Mouse (Mus musculus) hindlimb bud, embryonic 11.5 days (tissue): ENCODE measurements at regions not wholly inside any gene's neighbourhood (a gene's known extent, or its start where the extent isn't known, plus 50 kb on each side); places are given as distances from the start of the nearest gene placed in this dataset.

Experiments used
- DNase-seq: peaks from one replicate; pipeline ENCODE4 v3.0.0-alpha.2; 2012; ENCODE audit warnings: low read depth, low spot score; ENCODE audit errors: extremely low spot score

DNA sequence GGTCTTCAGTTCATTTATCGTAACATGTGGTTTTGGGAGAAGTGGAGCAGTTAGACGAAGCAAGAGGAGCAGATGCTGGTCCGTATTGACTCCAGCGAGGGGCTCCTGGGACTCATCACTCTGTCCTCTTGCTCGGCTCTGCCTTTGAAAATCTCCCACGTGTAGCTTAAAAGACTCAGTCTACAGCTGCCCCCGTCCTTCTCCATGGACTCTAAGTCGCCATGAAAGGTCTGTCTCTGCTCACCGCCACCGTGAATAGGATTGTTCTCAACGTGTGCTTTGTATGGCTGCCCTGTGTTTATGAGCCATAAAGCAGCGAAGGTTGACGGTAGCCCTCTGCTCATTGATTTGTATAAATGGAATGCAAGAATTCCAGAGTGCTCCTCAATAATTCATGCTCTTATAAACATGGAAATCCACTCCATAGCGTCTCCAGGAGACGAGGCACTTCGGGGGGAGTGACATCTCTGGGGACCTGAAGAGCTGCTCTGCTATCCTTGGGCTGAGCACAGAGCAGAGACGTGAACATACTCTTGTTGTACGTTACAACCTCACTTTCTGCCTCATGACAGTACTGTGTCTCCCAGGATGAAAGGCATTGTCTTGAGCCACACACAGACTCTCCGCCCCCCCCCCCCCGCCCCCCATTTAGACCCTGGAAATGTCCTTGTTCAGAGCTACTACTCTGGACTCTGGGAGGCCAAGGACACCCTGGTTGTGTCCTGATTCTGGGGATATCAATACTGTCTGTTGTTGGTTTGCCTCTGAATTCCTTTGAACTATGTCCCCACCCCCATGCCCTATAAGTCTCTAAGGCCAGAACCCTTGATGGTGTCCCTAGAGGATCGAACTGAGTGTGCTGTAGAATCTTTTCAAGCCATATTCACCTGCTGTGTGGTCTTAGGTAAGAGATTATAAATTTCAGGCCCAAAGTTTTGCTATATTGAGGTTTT, 90.8 kb upstream of the Hdac4 start:
- no peak for DNase-seq

DNA sequence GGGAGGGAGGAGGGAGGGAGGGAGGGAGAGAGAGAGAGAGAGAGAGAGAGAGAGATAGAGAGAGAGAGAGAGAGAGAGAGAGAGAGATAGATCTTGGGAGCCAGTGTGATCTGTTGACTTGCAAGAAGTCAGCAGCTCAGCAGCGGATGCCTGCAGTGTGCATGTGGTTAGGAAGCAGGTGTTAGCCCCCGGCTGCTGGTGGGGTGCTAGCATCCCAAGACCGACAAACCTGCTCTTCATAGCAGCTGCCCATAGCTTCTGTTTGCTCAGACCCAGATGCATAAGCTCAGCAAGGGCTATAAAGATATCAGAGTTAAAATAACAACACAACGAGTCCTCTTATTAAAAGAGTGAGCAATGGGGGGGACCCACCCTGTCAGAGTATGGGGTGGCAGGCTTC, 88.7 kb upstream of the Hdac4 start:
- DNase-seq: no peak

DNA sequence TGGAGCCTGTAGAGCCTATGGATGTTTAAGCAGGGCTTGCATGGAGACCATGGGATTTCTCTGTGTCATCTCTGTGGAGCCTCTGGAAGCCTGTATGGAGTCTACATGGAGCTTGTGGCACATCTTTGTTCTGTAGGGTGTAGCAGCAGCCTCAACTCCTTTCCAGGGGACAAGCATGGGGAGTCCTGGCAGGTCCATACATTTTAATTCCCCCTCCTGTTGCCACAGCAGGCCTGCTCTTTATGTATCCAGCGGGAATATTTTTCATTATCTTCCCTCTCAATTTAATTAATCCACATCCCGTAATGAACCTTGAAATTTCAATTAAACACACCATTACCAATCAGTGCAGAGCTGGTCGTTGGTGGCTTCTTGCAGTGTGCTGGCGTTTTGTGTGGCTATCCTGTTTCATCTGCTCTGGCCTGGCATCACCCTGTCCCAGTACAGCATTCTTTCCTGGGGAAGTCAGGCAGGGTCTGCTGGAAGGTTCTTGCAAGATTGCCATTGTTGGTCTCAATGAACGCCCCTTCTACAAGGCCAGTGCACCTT, 81.8 kb upstream of the Hdac4 start:
- no peak for DNase-seq

DNA sequence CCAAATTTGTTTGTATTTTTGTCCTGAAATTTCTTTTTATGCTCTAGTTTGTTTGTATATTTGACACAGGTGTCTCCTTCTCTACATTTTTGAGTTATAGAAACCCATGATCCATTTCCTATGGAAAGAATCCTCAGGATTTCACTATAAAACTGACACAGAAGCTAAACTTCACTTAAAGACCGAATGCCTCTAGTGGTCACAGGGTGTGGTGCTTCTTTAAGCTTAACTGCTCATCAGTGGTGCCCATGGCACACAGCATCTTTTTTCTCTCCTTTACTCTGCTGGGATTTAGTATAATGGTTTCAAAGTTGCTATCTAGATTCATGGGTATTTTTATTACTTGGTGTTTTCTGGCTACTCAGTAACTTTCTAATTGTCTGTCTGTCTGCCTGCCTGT, 79.9 kb upstream of the Hdac4 start:
- DNase-seq: no peak

DNA sequence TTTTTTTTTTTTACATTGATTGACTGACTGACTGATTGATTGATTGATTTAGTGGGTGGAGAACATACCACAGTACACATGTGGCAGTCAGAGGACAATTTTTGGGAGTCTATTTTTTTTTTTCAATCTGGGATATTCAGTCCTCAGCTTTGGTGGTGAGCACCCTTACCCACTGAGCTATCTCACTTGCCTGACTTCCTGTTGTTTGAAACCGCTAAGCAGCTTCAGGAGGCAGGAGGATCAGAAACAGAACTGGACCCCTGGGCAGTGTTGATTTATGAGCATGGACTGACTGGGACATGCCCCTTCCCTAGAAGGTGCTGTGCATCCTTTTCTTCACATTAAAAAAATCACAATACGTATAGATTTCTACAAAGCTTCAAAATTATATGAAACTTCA, 78.3 kb upstream of the Hdac4 start:
- no peak for DNase-seq

DNA sequence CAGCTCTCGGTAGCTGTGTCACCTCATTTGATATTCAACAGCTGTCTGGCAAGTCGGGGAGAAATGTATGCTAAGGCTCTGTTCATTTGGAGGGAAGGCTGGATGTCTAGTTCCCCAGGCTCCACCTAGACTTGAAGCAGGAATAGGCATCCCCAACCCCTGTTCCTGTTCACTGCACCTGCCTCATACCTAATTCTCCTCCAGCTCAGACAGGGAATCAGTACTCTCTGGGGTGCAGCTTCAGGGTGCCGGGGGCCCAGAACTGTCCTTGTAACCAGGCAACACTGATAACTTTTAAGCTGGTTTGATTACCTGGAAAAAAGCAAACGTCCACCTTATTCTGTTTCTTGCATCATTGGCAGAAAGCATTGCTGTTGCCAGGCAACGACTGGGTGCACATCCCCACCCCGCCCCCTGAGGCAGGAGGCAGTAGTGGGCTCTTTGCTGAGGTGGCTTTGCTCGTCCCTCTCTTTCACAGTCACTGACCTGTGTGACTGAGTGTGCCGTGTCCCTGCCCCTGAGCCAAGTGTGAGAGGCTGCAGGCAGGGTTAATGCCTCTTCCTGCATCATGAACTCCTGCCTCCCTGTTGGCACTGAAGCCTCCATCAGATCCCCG, 76.3 kb upstream of the Hdac4 start:
- no peak for DNase-seq

DNA sequence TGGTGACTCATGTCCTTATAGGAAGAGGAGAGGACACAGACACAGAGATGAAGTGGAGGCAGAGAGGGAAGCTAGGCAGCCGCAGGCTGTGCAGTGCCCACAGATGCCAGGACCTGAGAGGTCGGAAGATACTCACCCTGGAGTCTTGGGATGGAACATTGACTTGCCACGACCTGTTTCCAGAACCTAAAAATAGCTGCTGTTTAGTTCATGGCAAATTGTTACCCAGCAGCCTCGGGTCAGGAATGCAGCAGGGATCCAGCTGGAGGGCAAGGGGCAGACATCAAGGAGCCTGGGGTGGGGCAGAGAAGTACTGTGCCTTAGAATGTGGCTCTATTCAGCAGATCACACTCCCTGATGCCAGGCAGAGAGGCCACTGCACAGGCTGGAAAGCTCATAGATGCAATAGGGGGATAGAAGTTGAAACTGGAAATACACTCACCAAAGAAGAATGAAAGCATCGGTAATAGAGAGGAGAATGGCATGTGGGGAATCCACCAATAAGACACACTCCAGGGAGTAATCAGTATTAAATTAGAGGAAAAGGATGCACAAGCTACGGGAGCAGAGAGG, 75.1 kb upstream of the Hdac4 start:
- no peak for DNase-seq

DNA sequence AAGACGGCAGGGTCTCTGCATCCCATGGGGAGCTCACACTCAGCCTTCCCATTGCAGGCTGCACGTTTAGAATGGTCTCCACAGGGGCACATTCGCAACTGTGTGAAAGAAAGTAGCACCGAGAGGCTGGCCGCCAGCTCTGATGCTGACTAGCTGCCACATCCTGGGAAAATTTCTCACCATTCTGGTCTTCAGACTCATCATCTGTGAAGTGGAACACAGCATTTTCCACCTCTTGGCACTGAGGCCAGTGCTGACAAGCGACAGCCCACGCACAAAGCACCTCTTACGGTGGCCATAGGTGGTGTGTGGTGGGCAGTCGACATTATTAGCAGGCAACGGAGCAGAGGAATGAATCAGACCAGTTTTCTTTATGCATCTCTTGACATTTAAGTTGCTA, 74.0 kb upstream of the Hdac4 start:
- DNase-seq: no peak

DNA sequence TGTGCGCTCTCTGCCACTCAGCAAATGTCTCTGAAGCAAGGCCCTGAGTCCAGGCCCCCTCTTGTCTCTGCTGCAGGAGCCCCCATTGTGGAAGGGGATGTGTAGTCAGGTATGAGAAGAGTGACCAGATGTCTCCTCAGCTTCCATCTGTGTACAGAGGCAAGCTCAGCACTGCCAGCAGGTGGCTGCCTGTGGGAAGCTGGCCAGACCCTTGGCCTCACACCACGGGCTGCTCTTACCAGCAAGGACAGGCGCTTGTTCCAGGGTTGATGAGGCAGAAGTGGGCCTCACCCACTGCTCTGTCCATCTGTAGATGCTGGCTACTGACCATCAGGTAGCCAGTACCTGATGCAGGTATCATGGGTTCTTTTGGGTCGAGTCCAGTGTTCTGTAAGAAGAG, 69.4 kb upstream of the Hdac4 start:
- no peak for DNase-seq

DNA sequence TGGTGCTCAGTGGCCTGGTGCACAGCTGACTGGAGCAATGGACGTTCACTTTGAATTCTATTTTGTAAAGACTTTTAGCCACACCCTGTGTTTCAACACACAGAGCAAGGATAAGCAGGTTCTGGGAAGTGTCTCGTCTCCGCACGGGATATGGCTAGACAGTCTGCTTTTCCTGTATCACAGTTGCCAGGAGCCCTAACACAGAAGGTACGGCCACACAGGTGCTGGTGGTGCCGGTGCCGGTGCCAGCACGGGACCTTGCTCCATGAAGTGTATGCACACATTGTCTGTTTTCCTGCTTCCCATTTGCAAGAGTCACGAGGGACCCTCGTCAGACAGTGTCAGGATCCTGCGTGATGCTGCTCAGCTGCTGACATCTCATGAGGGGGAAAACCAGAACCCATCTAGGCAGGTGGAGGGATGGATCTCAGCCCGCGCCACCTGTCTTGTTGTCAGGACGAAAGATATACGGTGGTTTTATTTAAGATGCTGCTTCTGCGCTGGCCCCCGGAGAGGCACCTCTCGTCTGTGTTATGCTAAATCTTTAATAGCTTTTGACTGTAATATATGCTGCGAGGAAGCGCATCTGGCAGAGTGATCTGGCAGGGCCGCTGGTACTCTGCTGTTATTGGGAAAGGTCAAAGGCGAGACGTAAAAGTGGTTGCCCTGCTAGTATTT, 64.4 kb upstream of the Hdac4 start:
- DNase-seq: no peak

DNA sequence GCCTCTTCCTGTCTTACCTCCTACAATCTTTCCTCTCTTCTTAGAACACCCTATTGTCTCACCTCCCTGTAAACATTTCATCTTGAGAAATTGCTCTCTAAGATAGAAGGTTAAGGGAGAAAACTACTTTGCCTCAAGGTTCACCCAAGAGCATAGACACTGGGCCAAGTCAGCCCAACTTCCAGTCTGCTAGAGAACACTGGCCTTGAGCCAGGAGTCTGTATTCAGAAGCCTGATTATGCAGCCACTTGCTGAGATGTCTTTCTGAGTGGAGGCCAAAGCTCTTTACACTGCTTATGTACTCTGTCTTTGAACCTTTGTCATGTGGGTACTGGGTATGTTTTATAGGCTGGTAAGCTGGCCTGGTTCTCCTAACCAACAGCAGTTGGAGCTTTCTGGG, 62.5 kb upstream of the Hdac4 start:
- DNase-seq: no peak

DNA sequence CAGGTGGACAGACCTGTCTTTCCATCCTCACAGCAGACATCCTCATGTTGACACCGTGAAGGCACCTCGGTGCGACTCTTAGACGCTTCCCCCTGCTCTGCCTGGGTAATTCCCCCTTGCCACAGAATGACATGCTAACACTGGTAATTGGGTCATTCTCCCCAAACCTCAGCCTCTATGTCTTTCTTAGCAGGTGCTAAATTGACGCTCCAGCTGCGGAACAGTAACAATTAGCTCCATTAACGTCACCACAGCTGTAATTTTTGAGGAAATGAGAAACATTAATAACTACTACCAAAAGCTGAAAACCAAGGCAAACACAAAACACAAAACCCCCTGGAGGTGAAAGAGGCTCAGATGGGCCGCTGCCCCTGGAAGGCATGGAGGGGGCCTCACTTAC, 57.6 kb upstream of the Hdac4 start:
- DNase-seq: no peak

DNA sequence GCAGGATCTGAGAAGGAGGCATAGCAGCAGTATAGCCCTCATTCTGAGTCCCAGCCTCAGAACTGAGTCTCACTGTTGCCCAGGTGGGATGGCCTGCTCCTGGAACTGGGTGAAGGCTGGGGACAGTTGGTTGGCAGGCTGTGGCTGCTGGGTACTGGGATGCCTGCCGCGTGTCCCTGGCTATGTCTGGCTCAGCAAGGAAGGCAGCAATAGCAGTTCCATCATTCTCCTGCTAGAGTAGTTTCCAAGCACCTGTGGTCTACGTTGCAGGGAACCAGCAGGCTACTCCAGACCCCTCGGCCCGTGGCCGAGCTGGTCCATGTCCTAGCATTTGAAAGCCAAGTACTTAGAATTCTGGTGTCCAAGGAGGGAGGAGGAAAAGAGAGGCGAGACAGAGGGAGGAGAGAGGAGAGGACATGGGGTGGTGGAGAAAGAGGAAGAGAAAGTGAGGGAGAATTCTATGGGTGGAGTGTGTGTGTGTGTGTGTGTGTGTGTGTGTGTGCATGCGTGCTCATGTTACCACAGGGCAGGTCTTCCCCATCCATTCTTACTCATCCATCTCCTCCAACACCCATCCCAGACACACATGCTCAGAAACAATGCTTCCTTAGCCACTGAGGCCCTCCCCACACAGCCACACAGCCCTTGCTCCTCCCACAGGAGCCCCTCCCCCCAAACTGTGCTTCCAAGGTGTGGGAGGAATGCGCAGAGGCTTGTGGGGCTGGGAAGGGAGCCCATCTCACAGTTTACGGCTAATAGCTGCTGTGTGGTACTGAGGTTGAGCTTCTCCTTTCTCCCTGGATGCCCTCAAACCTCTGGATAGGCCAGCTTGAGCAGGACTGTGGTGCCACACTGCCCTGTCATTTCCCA, 55.3 kb upstream of the Hdac4 start:
- no peak for DNase-seq
